Mouse (Mus musculus) left cerebral cortex, postnatal 4 days (tissue): ENCODE results near the gene Hapln2. TPM values are rescaled to one million over a fixed set of nuclear protein-coding genes. Genes with fewer than 3 reads are reported as not detected.

Experiments
- DNase-seq: peaks from one replicate; pipeline ENCODE4 v3.0.0-alpha.2; 2022
- intact Hi-C: fragments of 180-260 bp; cut with DNase I; formaldehyde crosslinking; loops from one replicate; pipeline ENCODE4 v1.15.1; 2025
- total RNA-seq, 2 experiments: library from RNA; stranded (reverse); gene quantifications; 2 replicates each; pipeline ENCODE4 v1.2.3; 2021

The Hapln2 gene
- total RNA-seq, 2 experiments from 2014 or later = 0.40 to 0.46 TPM

DNA sequence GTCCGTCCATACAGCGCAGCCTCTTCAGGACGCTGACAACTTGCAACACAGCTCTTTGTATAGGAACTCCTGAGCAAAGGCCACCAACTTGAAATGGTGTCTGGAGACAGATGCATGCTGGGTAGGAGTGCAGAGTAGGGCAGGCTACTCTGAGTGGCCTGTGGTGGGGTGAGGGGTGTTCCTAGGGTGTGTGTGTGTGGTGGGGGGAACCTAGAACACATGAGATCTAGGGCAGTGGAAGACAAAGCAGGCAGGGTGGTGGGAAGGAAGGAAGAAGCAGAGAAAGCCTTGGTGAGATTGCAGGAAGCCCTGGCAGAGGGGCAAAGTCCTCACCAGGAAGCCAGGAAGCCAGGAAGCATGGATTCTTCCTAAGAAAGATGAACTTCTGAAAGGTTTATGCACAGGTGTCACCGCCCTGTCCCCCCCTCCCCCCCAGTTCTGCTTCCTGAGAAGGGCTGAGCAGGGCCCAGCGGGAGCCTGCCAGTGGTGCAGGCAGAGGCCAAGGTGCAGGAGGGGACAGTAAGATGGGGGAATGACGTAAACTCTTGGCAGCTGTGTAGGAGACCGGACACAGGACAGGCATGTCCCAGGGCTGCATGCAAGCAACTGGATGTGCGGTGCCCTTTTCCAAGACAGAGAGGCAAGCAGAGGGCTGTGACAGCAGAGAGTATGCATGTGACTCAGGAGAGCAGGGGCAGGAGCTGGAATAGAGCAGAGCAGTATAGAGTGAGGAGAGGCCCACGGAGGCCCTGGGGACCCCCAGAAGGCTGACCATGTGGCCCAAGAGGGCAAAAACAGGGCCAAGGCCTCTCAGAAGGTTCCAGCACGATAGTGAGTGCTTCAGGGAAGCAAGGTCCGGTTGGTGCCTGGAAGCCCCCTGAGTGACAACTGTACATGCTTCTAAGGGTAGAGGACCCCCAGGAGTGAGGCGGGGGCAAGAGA is 45.2 kb downstream of the Hapln2 start:
- no peak for DNase-seq
- intact Hi-C loops = no loop called here

DNA sequence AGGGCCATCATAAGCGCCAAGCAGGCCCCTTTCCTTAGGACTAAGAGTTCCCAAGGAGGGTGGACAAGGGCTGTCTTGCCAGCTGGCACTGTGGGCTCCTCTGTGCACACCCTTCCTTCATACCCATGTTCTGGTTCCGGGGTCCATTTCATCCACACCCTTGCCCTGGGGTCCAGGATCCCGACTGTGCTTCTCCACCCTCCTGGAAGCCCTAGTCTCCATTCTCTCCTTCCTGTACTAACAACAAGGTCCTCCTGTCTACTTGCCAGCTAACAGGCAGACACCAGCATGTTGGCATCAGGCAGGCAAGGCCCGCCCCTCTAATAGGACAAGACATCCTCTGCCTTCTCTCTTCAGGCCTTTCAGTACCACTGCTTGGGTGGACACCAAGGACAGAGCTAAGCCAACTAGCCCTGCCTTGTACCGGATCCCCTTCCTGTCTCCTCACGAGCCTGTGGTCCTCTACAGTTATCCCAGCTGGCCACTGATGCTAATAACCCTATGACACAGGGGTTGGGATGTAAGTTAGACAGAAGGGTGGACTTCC is 46.1 kb downstream of the Hapln2 start:
- no peak for DNase-seq
- intact Hi-C loops = no loop called here

DNA sequence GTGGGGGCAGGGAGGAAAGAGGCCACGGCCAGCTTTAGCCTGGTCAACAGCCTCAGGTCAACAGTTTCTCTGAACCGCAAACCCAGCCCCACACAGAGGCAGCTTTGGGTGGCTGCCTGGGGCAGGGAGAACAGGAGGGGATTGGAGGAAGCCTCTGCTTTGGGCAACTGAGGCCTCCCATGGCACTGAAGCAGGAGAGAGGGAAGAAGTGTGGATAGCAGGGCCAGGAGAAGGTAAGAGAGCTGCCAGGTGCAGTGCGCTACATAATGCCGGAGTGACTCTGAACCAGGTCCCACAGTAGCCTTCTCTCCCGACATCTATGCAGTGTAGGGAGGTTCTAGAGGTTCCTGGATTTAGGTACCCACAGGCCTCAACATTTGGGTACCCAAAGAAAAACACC is 46.7 kb downstream of the Hapln2 start:
- DNase-seq = no peak
- intact Hi-C loops = no loop called here

DNA sequence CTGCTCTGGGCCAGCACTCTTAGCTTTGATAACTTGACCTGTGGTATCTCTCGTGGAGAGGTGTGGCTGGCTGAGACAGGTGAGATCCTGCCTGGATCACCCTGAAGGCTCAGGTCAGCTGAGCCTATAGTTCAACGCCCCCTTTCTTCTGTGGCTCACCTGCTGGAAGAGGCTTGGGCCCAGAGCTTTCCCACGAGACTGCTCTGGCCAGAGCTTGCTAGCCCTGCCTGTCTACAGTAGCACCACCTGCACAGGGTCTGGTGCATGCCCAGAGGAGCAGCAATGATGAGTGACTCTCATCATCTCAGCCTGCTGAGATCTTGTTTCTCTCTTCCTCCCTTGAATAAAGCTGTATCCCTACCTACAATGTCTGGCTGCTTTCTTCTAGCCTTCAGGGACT is 47.3 kb downstream of the Hapln2 start:
- no peak for DNase-seq
- intact Hi-C loops = no loop called here

DNA sequence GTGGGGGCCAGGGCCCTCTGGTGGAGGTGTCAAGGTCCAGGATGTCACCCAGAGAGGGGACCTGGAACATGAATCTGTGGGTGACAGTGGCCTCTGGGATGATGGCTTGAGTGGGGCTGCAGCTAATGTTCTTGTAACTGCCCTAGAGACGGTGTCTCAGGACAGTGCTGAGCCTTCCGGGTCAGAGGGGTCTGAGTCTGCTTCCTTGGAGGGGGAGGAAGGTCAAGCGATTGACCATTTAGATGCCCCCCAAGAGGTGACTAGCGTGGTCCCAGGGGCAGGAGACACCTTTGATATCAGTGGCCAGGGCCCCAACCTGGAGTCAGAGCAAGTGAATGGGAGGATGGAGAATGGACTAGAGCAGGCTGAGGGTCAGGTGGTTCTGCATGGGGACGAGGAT is 47.9 kb downstream of the Hapln2 start:
- intact Hi-C loops = no loop called here
- DNase-seq = no peak

DNA sequence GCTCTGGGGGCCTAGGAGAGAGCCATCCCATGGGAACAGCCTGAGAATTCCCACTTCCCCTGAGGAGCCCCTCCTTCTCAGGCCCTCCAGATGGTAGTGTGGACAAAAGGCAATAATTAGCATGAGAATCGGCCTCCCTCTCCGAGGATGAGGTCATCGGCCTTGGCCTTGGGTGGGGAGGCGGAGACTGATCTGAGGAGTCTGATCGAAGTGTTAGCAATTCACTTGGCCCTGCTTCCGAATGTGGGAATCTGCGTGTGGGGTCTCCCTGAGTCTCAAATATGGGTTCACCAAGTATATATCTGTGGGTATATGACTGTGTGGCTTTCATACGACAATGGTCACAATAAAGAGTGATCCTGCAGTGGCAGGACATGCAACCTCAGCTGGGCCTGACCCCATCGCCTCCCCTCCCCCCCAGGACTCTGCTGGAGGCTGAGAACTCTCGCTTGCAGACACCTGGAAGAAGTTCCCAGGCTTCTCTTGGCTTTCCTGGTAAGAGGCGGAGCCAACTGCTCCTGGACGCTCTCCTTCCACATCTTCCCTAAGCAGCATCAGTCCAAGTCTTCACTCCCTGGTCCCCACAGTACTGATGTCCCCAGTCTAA is 52.9 kb downstream of the Hapln2 start:
- no peak for DNase-seq
- intact Hi-C loops = loop anchor here (5.0 kb wide), 1 partner anchor 108 kb away; the partner anchor contains the start of gene Iqgap3

DNA sequence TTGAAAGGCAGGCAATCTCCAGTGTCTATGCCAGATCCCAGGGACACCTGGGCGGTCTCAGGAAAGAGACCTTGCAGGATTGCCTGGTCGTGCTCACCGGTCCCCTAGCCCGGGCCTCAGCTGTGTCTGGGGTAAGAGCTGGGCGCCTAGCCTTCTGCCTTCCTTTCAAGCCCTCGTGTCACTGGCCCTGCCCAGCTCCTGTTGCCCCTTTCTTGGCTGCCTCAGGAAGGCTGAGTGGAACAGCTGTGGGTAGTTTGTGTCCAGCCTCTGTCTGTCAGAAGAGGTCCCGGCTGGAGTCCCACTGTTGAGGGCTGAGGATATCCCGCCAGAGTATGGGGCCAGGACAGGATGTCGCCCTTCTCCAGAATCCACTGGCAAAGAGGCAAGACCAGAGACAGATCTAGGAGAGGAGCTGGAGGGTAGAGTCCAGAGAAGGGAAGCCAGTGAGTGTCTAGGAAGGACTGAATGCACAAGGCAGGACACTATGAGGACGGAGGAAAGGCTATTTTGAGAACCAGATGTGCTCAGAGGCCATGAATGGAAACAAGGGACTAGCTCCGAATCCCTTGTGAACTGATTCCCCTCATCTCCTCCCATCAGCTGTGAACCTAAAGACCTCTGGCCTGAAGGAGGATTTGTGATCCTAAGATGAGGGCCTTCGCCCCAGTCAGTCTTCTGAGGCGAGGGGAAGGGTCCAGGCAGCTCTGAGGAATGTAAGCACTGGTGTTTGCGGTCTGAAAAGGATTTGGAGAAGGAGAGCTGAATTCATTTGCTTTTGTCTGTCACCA is 53.6 kb downstream of the Hapln2 start:
- intact Hi-C loops = loop anchor here (5.0 kb wide), 1 partner anchor 109 kb away; the partner anchor contains the start of gene Iqgap3
- DNase-seq = no peak

DNA sequence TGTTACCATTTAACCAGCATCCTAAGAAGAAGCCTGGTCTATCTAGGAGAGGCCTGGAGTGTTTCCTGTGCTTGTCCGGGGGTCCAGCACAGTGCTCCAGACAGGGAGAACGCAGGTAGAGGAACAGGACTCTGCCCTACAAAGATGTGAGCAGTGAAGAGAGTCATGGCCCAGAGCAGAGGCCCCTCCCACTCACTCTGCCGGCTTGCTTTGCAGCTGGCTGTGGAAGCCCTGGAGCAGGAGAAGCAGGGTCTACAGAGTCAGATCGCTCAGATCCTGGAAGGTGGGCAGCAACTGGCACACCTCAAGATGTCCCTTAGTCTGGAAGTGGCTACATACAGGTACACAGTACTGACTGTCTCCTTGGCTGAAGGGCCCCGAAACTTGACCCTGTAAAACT is 54.6 kb downstream of the Hapln2 start:
- intact Hi-C loops = loop anchor here (5.0 kb wide), 1 partner anchor 110 kb away; the partner anchor contains the start of gene Iqgap3
- DNase-seq = no peak

DNA sequence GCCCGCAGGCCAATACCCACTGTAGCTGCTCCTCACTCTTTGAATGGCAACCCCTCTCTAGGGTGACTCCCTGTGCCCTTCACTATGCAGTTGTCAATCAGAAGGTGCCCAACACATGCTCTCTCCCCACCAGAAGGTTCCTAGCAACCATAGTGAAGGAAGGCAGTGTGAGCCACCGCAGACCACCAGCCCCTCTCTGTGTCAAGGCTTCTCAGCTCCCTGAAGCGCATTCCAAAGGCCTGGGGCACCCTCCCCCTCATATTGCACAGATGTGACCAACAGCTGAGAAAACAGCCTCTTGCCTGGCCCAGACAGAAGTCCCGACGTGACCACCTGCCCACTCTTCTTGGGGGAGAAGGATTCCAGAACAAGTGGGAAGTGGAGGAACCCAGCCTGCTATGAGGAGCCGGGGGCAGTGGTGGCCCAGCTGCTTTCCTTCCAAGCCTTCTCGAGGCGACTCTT is 55.1 kb downstream of the Hapln2 start:
- DNase-seq = no peak
- intact Hi-C loops = loop anchor here (5.0 kb wide), 1 partner anchor 110 kb away; the partner anchor contains the start of gene Iqgap3

Other genes starting within 250 kb of the Hapln2 start
- under 1 TPM; 0.38 to 0.93 TPM for gene Ntrk1, start 232.4 kb downstream of the Hapln2 start, total RNA-seq
- 1 to 10 TPM in 1 of 2 experiments, under 1 TPM in 1; 0.70 to 1.9 TPM for gene Insrr, start 230.6 kb downstream of the Hapln2 start, total RNA-seq
- 10 to 100 TPM in 1 of 2 experiments, 1 to 10 TPM in 1; 8.0 to 11.5 TPM for gene Pear1, start 203.3 kb downstream of the Hapln2 start, total RNA-seq
- not detected for gene Sh2d2a, start 180.8 kb downstream of the Hapln2 start, total RNA-seq
- gene Prcc, start 142.0 kb downstream of the Hapln2 start, total RNA-seq = 10 to 100 TPM; 72.8 to 73.3 TPM
- gene Hdgf, start 121.3 kb downstream of the Hapln2 start, total RNA-seq = 100 to 1,000 TPM; 131 to 136 TPM
- 10 to 100 TPM; 43.6 to 49.0 TPM for gene Mrpl24, start 108.1 kb downstream of the Hapln2 start, total RNA-seq
- gene Isg20l2, start 97.3 kb downstream of the Hapln2 start, total RNA-seq = 10 to 100 TPM; 23.4 to 24.9 TPM
- 10 to 100 TPM; 17.1 to 17.8 TPM for gene Rrnad1, start 96.9 kb downstream of the Hapln2 start, total RNA-seq
- gene Crabp2, start 78.9 kb downstream of the Hapln2 start, total RNA-seq = 1 to 10 TPM; 6.9 to 8.2 TPM
- gene Nes, start 56.5 kb downstream of the Hapln2 start, total RNA-seq = 10 to 100 TPM; 25.8 to 25.9 TPM
- 100 to 1,000 TPM; 183 to 192 TPM for gene Bcan, start 27.4 kb downstream of the Hapln2 start, total RNA-seq
- 10 to 100 TPM; 26.5 to 30.6 TPM for gene Gpatch4, start 15.5 kb upstream of the Hapln2 start, total RNA-seq
- 10 to 100 TPM; 59.0 to 66.1 TPM for gene Naxe, start 30.9 kb upstream of the Hapln2 start, total RNA-seq
- not detected for gene Ttc24, start 50.7 kb upstream of the Hapln2 start, total RNA-seq
- gene Iqgap3, start 54.4 kb upstream of the Hapln2 start, total RNA-seq = 1 to 10 TPM; 3.5 to 3.9 TPM
- gene Mef2d, start 114.8 kb upstream of the Hapln2 start, total RNA-seq = 100 to 1,000 TPM; 113 to 121 TPM
- 1 to 10 TPM in 1 of 2 experiments, under 1 TPM in 1; 0.46 to 1.4 TPM for gene Rhbg, start 227.1 kb upstream of the Hapln2 start, total RNA-seq